Mouse (Mus musculus) stomach, embryonic 16.5 days (tissue): ENCODE results near the gene Mrpl4. TPM values are rescaled to one million over a fixed set of nuclear protein-coding genes. Genes with fewer than 3 reads are reported as not detected.

Experiments
- ATAC-seq: fragments of 200-750 bp; cut with Nextera tagmentation; 2 replicates; pipeline ENCODE4 v1.8.0; 2017; ENCODE audit warnings: moderate number of reproducible peaks, moderate TSS enrichment; ENCODE audit not compliant: insufficient read depth, low FRiP score
- H3K27ac ChIP-seq: fragments of 300-500 bp; sonication (generic); 2 replicates; pipeline ENCODE4 v1.5.1; 2014; ENCODE audit warnings: low read length
- H3K27me3 ChIP-seq: fragments of 300-500 bp; sonication (generic); 2 replicates; pipeline ENCODE4 v1.6.1; 2014; ENCODE audit warnings: low read length, control low read depth, mixed read lengths; ENCODE audit not compliant: control insufficient read depth, insufficient read depth
- H3K36me3 ChIP-seq: fragments of 300-500 bp; sonication (generic); 2 replicates; pipeline ENCODE4 v1.6.1; 2014; ENCODE audit warnings: low read length; ENCODE audit not compliant: control insufficient read depth, insufficient read depth
- H3K4me1 ChIP-seq: fragments of 300-500 bp; sonication (generic); 2 replicates; pipeline ENCODE4 v1.6.1; 2014; ENCODE audit warnings: low read length, control low read depth, mixed read lengths; ENCODE audit not compliant: control insufficient read depth, insufficient read depth
- H3K4me2 ChIP-seq: fragments of 300-500 bp; sonication (generic); 2 replicates; pipeline ENCODE4 v1.6.1; 2014; ENCODE audit warnings: low read depth, low read length, mixed read lengths
- H3K4me3 ChIP-seq: fragments of 300-500 bp; sonication (generic); replicated peaks from 2 replicates; pipeline ENCODE4 v1.5.1; 2014; ENCODE audit warnings: mild to moderate bottlenecking, low read length
- H3K9ac ChIP-seq: fragments of 300-500 bp; sonication (generic); 2 replicates; pipeline ENCODE4 v1.6.1; 2014; ENCODE audit warnings: low read length
- H3K9me3 ChIP-seq: fragments of 300-500 bp; sonication (generic); replicated peaks from 2 replicates; pipeline ENCODE4 v1.6.1; 2016; ENCODE audit warnings: low read length, control low read depth; ENCODE audit not compliant: control insufficient read depth
- WGBS: fragments of 180-500 bp; shearing (Covaris S2); extraction: QIAGEN DNeasy Blood & Tissue Kit; methylation state at CpG from one replicate; pipeline ENCODE4 v1.1.7; 2014; 5-methylcytosine and 5-hydroxymethylcytosine counted together
- polyA plus RNA-seq: library from polyadenylated mRNA; unstranded; fragments of >200 nt; fragmentation: Nextera tagmentation; extraction: Ambion mirVana; gene quantifications from 2 replicates; pipeline ENCODE4 v1.2.1, GENCODE M21; 2015

The Mrpl4 gene
- polyA plus RNA-seq, 1 experiment from 2014 or later, result 131 TPM

DNA sequence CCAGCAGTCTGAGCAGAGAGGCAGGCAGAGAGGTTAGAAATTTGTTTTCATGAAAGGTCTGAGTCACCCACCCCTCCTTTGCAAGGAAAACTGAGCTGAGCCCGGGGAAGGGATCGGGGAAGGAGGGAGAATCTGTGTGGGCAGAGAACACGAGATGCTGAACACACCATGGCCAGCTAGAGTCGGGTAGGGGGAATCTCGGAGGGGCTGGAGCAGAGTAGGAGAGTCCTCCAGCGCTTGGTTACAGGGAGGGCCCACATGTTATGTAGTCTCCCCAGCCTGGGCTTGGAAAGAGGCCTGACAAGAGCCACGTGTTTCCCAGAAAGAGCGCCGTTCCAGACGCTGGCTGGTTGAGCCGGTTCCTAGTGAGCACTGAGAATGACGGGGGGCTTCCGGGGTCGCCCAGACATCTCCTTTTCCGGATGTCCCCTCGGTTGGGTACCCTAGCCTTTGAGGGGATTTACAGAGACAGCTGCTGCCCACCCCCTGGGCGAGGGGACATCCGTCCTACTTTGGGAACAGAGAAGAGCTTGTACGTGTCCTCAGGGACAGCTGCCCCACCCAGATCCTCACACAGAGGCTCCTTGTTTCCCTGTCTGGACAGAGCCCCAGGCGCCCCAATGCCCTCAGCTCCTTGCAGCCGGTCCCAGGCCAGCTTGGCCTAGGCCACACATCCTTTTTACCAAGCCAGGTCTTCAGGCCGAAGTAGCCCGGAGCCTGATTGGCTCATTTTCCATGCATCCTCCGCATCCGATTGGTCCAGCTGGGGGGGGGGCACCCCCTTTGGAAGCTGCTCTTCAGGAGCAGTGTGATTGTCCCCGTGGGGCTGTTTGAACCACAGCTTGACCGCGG lies 30.2 kb upstream of the Mrpl4 start:
- peak; percentile 65 for ATAC-seq
- H3K36me3 ChIP-seq, result peaks cover 6% of the 10 kb centered on the region; the same call in 1 of the 2 replicates
- H3K27ac ChIP-seq, result peak overlapping the region; percentile 96
- H3K4me1 ChIP-seq, result peaks cover 42% of the 10 kb centered on the region
- H3K9ac ChIP-seq, result peak overlapping the region; percentile 72
- H3K4me3 ChIP-seq, result peak overlapping the region; percentile 95
- no peaks in the 10 kb centered on the region for H3K9me3 ChIP-seq
- peak overlapping the region; percentile 86 for H3K4me2 ChIP-seq
- WGBS, result 23% methylated on average over 28 of the region's 28 CpGs
- no peaks in the 10 kb centered on the region for H3K27me3 ChIP-seq

DNA sequence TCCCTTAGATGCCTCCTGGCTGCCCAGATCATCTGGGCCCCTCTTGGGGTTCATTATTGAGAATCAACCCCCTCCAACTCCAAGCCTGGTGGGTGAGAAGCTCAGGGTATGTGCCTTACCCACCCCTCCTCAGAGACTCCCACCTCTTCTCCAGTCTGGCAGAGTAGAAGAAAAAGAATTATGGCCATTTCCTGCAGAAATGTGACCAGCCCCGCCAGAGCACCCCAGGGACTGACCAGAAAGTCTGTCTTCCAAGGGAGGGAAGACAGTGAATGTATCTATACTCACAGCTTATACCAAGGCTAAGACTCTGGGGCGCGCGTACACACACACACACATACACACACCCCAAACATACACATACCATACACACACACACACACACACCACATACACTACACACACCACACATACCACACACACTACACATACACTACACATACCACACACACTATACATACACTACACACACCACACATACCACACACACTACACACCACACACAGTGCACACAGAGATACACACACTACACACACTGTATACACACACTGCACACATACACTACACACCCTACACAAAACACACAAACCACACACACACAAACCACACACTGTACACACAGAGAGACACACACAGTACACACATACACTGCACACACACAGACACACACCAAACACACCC lies 29.4 kb upstream of the Mrpl4 start:
- Histone ChIP-seq H3K36me3 (peaks cover 1% of the 10 kb centered on the region; the same call in 1 of the 2 replicates), H3K4me1 (peaks cover 43% of the 10 kb centered on the region), H3K9ac (peak overlapping the region; percentile 72), H3K27me3 (no peaks in the 10 kb centered on the region), H3K9me3 (no peaks in the 10 kb centered on the region), H3K4me3 (peak overlapping the region; percentile 95), H3K27ac (peak overlapping the region; percentile 96), H3K4me2 (peak overlapping the region; percentile 86)
- 72% methylated on average over 4 of the region's 4 CpGs for WGBS
- ATAC-seq, result no peak

DNA sequence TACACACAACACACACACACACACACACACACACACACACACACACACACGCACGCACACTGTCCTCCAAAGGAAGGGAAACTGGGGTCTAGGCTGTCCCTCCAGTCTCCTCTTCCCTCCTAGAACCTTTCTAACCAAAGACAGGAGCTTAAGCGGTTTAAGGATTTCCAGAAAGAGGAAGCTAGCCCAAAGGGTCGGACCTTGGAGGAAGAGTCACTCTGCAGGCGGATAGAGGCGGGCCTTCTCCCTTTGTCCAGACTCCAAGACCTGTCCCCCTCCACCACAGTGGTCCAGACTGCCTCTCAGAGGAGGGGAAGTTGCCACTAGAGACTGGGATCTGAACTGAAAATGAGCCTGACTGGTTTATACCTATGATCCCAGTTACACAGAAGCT lies 28.9 kb upstream of the Mrpl4 start:
- H3K4me3 ChIP-seq, result peak overlapping the region; percentile 95
- no peak for ATAC-seq
- peak overlapping the region; percentile 72; the same call in 1 of the 2 replicates for H3K9ac ChIP-seq

DNA sequence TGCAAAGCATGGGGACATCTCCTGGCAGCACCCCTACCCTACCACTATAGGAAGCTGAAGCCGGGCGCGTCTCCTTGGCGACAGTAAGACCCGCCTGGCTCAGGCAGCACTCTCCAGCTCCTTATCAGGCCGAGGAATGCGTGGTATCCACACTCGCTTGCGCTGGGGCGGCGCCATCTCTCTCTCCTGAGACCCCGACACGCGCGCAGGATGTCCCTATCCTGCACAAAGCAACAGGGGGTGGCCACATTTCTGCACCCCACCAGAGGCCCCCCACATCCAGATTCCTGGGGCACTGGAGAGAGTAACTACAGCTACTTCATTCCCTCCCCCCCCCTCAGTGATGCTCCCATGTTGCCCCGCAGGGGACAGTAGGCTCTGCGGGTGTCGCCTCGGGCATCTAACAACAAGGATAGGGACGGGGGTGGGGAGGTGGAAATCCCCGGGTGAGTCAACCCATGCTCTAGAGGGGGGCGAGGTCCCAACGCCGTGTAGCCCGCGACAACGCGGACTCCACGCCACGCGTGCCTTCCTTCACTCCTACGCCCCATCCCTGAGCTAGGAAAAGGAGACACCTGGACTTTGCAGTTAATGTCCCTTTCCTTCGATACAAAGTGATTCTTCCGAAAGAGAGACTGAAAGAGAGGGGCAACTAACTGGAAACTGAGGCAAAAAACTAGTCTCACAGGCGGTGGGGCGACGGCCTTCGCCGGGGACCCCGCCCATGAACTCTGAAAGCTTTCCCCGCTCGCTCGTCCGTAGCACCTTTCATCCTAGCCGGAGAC lies 26.9 kb upstream of the Mrpl4 start:
- Histone ChIP-seq H3K4me3 (peak overlapping the region; percentile 95), H3K4me2 (peak overlapping the region; percentile 86), H3K27ac (peak overlapping the region; percentile 96), H3K36me3 (no peaks in the 10 kb centered on the region), H3K27me3 (no peaks in the 10 kb centered on the region), H3K4me1 (peaks cover 54% of the 10 kb centered on the region), H3K9me3 (no peaks in the 10 kb centered on the region), H3K9ac (peak overlapping the region; percentile 94)
- under 1% methylated on average over 45 of the region's 45 CpGs for WGBS
- ATAC-seq, result peak; percentile 32; the same call in 1 of the 2 replicates

More for the DNA sequence above, 28.9 kb upstream of the Mrpl4 start:
- H3K36me3 ChIP-seq, result no peaks in the 10 kb centered on the region
- peak overlapping the region; percentile 96 for H3K27ac ChIP-seq
- 37% methylated on average over 6 of the region's 6 CpGs for WGBS
- H3K27me3 ChIP-seq, result no peaks in the 10 kb centered on the region
- H3K9me3 ChIP-seq, result no peaks in the 10 kb centered on the region
- H3K4me1 ChIP-seq, result peaks cover 48% of the 10 kb centered on the region
- peak overlapping the region; percentile 86 for H3K4me2 ChIP-seq

DNA sequence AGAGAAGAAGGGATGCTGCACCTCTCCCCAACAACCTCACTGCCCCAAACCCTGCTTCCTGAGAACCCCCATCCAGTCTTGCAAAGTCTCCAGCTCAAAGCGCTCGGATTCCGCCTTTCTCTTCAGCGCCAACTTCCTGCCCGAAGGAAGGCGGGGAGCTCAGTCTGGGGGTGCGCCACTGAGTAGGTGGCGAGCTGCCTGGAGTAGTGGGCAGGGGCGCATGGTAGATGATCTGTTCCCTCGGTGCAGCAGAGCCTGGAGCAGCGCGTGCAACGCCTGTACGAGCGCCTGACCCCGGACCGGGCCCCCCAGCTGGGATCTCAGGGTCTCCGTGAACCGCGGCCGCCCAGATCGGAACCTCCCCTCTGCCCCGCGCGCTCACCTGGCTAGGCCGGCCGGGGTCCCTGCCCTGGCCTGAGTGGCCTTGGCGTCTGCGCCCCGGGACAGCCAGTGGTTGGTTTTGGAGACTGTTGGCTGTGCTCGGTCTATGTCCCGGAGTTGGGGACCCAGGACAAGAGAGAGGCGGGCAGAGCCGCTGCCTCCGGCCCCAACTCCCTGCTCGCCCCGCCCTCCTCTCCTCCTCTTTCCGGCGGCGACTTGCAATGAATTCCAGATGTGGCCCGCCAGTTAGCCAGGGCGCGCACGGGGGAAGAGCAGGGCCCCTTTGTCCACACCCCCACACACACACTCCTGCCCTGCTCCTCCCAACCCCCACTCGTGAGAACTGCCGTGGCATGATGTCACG lies 26.1 kb upstream of the Mrpl4 start, which contains the start of gene S1pr2:
Gene S1pr2, minus strand, starts transcription at position 566 of the 745 bp plus-strand sequence.
- Histone ChIP-seq H3K4me1 (peaks cover 47% of the 10 kb centered on the region), H3K9ac (peak within 1 kb of the TSS; percentile 94), H3K27ac (peak within 1 kb of the TSS; percentile 96), H3K36me3 (no peaks in the 10 kb centered on the region), H3K9me3 (no peaks in the 10 kb centered on the region), H3K4me2 (peak within 1 kb of the TSS; percentile 86), H3K4me3 (peak within 1 kb of the TSS; percentile 95), H3K27me3 (no peaks in the 10 kb centered on the region)
- ATAC-seq, result peak; percentile 65
- under 1% methylated on average over 47 of the region's 47 CpGs for WGBS

DNA sequence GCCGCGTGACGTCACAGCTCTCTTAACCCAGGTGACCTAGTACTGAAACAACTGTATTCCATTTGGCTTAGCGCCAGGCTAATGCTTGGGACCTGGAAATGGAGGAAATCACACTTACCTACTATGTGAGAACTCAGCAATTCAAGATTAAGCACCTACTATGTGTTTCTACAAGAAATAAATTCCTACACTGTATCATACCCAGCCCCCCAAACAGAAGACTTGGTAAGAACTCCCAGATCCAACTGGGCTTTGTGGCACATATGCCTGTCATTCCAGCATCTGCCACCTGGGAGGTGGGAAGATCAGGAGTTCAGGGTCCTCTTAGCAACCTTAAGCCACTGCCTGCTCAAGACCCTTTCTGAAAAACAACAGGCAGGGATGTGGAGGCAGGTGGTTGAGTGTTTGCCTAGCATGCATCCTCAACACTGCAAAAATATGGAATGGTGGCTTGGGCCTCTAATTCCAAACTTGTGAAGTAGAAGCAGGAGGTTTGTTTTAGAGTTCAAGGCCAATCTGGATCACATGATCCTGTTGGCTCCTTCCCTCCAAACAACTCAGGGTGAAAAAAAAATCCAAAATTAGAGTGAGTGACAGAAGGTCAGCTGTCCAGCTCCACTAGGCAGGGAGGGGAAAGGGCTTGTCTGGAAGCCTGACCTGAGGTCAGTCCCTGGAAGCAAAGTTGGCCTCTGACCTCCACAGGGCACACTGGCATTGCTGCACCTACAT lies 25.4 kb upstream of the Mrpl4 start:
- peak overlapping the region; percentile 94 for H3K9ac ChIP-seq
- WGBS, result 2% methylated on average over 4 of the region's 4 CpGs
- peaks cover 40% of the 10 kb centered on the region for H3K4me1 ChIP-seq
- H3K36me3 ChIP-seq, result no peaks in the 10 kb centered on the region
- peak overlapping the region; percentile 95 for H3K4me3 ChIP-seq
- H3K27ac ChIP-seq, result peak overlapping the region; percentile 96
- no peaks in the 10 kb centered on the region for H3K9me3 ChIP-seq
- H3K4me2 ChIP-seq, result peak overlapping the region; percentile 86
- no peaks in the 10 kb centered on the region for H3K27me3 ChIP-seq
- ATAC-seq, result no peak

DNA sequence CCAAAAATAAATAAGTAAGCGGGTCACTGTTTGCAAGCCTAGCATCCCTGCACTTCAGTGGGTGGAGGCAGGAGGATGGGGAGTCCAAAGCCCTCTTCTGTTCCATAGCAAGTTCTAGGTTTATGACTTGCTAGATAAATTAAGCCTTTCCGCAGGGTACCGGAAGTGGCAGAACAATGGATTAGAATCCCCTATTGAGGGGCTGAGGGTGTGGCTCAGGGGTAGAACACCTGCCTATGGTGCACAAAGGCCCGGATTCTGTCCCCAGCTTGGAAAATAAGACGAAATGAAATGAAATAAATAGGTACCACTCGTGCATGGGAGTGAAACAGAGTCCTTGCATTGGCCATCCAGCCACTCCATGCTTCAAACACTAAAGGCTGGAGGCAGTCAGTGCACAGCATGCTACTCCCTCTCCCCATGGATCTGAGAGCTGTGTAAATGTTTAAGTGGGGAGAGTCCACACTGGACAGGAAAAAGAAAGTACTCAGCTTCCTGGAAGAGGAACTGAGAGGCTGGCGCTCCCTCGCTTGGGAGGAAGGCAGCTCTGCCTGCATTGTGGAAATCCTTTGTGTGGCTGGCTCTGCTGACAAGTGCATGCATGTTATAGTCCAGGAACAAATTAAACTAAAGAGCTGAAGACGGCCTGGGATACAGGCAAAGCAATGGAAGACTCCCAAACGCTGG lies 24.0 kb upstream of the Mrpl4 start:
- WGBS, result 43% methylated on average over 10 of the region's 10 CpGs
- H3K4me3 ChIP-seq, result no peak overlapping the region
- H3K36me3 ChIP-seq, result no peaks in the 10 kb centered on the region
- peak overlapping the region; percentile 86 for H3K27ac ChIP-seq
- peaks cover 27% of the 10 kb centered on the region for H3K4me1 ChIP-seq
- no peak overlapping the region for H3K4me2 ChIP-seq
- no peaks in the 10 kb centered on the region for H3K9me3 ChIP-seq
- ATAC-seq, result no peak
- H3K27me3 ChIP-seq, result no peaks in the 10 kb centered on the region
- H3K9ac ChIP-seq, result no peak overlapping the region
